Mouse (Mus musculus): Measurements from ENCODE around the gene Bmp10. TPM values are rescaled to one million over a fixed set of nuclear protein-coding genes. Genes with fewer than 3 reads are reported as not detected.
"Not testable (repeated sequence)": the region's sequence is repeated elsewhere in the genome, so short reads cannot be mapped to it uniquely, and the experiment has no call there.

The Bmp10 gene
- total RNA-seq, 2 experiments from 2014 or later = not detected

DNA sequence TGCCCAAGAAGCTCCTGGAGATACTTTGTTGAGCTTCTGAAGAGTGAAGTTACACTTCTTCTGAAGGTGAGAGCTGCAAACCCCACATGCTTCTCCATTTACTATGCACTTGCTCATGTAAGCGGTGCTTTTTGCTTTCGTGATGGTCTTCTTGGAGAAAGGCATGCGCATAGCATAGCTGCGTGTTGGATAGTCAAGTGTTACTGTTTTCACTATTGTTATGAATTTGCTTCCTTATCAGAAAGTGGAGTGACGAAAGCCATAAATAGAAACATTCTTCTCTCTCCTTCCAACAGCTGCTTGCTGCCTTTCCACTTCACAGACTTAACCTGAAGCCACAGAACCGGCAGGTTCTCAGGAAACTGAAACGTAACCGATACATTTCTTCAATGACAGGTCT, 8.0 kb downstream of the Bmp10 start:
- intact Hi-C loops (cut with DNase I) = no loop called here
- DNase-seq (ENCODE audit: low spot score in 2 of 2) = no peak

DNA sequence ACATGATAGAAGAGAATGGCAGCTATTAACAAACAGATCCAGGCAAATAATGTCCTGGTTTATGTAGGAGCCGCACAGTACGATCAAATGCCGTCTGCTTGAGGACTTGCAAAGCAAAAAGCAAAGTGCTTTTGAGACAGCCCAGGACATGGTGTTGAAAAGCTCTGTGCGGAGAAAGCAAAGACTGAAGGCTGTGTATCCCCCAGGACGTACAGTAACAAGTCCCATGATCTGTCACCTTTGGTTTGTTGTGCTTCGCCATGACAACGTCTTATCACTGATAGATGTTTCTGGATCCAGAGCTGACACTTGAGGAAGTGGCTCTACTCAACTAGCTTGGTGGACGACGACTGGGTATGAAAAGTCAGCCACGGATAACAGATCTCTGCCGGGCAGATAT, 14.5 kb downstream of the Bmp10 start:
- DNase-seq (ENCODE audit: low spot score in 2 of 2) = no peak
- intact Hi-C loops (cut with DNase I) = no loop called here

DNA sequence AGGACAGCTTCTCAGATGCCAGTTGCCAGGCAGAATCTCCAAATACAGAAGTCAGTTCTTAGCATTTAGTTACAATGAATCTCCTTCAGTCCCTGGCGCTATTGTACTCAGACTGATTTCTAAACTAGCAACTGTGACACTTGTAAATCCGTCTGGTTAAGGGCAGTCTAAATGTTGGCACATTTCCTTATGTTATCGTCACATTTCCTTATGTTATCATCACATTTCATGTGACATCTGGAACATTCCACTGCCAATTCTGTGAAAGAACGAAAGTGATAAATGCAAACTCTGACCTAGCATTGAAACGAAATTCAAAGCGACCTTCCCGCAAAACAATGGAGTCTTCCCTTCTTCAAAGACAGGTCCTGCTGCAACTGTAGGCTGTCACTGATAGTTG, 16.4 kb downstream of the Bmp10 start:
- DNase-seq (ENCODE audit: low spot score in 2 of 2) = no peak
- intact Hi-C loops (cut with DNase I) = loop anchor here (5.0 kb wide), 1 partner anchor 48 kb away; no protein-coding TSS in a partner anchor

DNA sequence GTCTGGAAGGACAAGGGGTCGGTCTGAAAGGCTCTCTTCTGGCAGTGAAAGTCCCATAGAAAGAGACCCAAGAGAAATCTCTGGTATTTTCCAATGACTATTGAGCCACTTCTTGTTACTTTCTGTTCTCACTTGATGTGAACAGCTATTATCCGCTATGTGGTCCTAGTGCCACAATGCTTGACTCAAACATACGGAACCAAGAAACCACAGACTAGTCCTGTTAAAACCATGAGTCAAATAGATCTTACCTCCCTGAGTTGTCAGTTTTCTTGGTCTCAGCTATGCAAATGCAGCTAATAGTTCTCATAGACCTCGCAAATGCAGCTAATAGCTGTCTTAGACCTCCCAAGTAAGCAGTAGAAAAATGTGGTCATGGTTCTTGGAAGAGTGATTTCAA, 18.4 kb downstream of the Bmp10 start:
- intact Hi-C loops (cut with DNase I) = loop anchor here (5.0 kb wide), 1 partner anchor 50 kb away; no protein-coding TSS in a partner anchor
- no peak for DNase-seq (ENCODE audit: low spot score in 2 of 2)

DNA sequence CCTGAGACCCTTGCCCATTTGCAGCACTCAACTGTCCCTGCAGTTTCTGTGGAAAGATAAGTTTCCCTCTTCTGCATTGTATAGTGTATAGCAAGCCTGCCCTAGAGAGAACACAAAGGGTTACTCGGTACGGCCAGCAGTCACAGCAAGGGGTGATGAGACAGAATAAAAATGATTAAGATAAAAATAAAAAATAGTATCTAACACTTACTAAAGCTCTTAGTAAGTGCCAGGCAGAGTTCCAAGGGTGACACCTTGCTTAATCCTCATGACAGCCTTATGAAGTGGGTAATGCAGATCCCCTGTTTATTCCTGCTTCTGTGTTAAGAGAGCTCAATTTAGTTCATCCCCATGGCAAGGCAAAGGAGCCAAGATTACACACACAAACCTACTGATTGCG, 20.7 kb downstream of the Bmp10 start:
- intact Hi-C loops (cut with DNase I) = loop anchor here (5.0 kb wide), 1 partner anchor 52 kb away; no protein-coding TSS in a partner anchor
- DNase-seq (ENCODE audit: low spot score in 2 of 2) = no peak

DNA sequence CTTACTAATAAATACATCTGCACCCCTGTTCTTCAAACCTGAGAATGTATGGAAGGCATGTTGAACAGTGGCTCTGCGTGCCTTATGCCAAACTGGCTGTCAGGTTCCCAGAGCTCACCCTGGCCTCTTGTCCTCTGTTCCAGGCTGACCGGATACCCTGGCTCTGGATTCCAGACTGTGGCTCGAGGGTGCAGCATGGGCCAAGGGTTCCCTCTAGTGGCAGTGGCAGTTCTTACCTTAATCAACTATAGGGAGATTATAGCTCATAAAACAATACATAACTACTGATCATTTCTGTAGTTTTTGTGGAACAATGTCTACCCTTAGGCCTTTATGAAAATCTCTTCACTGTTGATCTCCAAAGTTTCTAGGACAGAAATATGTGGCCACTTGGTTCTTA, 22.2 kb downstream of the Bmp10 start:
- DNase-seq (ENCODE audit: low spot score in 2 of 2) = peak in 1 of 2 experiments; percentile 31
- intact Hi-C loops (cut with DNase I) = no loop called here

DNA sequence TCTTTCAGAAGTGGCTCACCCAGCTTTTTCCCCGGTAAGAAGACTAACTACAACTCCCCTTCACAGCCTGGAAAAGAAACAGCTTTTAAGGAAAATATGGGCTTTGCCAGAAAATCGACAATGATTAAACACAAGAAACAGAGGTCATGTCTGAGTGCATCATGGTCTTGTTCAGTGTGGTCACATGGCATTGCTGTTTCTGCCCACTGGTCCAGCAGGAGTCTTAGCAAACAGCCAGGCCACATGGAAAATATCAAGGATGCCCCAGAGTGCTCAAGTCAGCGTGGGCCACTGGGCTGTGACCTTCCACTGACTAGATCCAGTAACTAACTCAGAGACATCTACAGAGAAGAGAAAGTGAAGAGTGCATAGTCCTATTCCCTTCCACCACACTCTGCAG, 23.0 kb downstream of the Bmp10 start:
- intact Hi-C loops (cut with DNase I) = no loop called here
- DNase-seq (ENCODE audit: low spot score in 2 of 2) = no peak

DNA sequence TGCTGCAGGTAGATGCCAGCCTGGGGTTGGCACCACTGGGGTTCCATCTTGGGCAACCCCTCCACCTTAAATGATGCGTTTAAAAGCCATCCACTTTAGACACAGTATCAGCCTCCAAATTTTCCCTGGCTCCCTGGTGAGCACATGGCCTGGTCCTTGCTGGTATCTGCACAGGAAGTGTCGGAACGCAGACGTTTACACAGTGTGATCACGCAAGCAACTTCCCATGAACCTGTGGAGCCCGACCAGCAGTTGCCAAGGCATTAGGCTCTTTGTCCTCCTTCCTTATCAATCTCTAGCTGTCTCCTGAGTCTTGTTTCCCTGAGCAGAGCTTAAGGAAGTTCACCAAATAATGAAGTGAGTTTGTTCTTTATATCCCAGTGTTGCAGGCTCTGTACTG, 26.7 kb downstream of the Bmp10 start:
- intact Hi-C loops (cut with DNase I) = no loop called here
- DNase-seq (ENCODE audit: low spot score in 2 of 2) = no peak

DNA sequence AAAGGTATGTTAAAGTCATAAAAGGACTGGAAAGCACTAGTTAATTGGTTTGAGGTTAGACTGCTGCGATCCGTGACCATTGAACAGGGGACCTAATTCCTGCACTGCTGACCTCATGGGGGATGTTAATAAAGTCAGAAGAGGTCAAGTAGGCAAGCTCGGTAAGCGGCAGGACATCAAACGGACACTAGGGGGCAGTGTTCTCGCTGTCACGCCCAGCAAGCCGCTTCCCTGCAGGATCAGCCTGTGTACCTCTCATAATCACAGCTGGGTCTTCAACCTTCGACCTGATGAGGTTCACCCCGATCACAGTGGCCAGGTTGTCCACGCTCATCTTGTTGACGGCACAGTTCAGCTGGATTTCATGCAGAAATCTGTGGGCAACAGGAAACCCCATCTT, 37.4 kb downstream of the Bmp10 start:
- peak; percentile 43 to 62 for DNase-seq (ENCODE audit: low spot score in 2 of 2)
- intact Hi-C loops (cut with DNase I) = loop anchor here (5.0 kb wide), 1 partner anchor 46 kb away; no protein-coding TSS in a partner anchor

DNA sequence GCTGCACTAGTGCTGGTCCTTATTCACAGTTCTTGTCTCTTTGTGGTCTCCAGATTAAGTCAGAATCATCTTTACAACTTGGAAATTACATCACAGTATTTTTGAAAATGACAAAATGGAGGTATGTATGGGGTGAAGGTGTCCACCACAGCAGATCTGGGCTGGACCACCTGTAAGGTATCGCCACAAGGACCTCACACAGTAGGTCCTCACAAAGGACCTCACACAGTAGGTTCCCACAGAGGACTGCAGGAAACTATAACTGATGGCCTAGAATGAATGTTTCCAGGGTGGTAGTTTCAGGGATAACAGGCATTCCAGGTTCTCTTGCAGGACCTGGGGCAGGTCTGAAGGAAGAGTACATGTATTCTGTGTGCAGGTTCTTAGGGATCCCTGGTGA, 38.6 kb downstream of the Bmp10 start:
- intact Hi-C loops (cut with DNase I) = loop anchor here (5.0 kb wide), 1 partner anchor 45 kb away; no protein-coding TSS in a partner anchor
- DNase-seq (ENCODE audit: low spot score in 2 of 2) = no peak

DNA sequence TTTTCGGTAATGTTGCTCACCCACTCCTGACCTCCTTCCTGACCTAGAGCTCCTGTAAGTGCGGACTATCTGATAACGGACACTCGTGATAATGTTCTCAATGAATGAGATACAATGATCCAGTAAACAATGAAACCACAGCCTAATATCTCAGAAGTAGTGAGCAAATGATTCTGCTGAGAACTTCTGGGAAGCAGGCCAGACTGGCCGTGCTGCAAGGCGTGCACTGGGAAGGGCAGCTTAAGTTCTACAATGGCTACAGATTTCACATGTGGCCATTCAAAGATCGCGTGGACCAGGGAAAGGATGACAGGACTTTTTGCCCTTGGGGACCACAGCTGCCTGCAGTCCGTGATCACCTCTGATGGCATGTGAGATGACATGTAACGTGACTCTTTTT, 39.6 kb downstream of the Bmp10 start:
- no peak for DNase-seq (ENCODE audit: low spot score in 2 of 2)
- intact Hi-C loops (cut with DNase I) = loop anchor here (5.0 kb wide), 1 partner anchor 44 kb away; no protein-coding TSS in a partner anchor

DNA sequence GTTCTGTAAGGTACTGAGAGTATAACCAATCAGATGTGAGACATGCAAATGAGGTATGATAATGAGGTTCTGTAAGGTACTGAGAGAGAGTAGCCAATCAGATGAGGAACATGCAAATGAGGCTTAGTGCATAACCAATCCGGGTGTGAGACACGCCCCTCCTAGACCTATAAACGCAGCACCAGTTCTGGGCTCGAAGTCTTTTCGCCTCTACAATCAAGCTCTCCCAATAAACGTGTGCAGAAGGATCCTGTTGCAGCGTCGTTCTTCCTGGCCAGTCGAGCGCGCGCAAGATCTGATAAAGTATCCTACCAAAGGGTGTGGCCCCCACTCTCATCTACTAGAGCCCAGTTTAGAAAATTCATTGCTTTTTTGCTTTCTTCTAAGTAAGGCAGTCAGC, 41.3 kb downstream of the Bmp10 start:
- DNase-seq (ENCODE audit: low spot score in 2 of 2); intact Hi-C loops (cut with DNase I): not testable (repeated sequence)

DNA sequence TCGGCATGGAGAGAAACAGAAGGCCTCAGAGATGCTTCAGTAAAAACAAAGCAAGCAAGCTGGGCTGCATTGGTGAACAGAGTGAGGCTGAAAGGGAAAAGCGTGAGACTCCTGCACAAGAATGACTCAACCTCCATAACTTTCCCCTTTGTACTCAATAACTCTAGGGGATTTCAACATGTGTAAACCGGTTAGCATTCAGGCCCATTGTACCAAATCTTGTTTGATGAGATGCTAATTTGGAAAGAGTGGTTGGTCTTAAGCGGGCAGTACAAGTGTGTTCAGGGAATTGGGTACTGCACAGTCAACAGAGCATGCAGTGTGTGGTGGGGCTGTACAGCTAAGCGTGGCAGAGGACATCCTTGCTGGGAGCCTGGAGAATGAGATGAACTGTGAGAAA, 46.4 kb downstream of the Bmp10 start:
- DNase-seq (ENCODE audit: low spot score in 2 of 2) = no peak
- intact Hi-C loops (cut with DNase I) = no loop called here

DNA sequence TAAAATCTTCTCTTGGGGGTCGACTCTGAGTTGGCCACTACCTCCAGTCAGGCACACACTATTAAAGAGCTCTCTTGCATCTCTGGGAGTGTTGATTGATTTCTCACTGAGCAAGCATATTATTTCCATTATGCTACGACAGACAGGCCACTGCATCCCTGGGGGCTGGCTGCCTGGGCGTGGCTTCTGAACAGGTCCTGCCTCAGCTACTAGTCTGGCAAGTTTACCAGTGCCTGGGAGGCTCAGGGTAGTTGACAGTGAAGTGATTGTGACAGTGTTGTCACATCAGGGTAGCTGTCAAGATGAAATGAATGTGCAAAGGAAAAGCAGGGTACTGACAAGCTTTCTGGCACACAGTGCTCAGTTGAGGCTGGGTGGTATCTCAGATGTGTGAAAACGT, 50.1 kb downstream of the Bmp10 start:
- intact Hi-C loops (cut with DNase I) = no loop called here
- DNase-seq (ENCODE audit: low spot score in 2 of 2) = no peak

DNA sequence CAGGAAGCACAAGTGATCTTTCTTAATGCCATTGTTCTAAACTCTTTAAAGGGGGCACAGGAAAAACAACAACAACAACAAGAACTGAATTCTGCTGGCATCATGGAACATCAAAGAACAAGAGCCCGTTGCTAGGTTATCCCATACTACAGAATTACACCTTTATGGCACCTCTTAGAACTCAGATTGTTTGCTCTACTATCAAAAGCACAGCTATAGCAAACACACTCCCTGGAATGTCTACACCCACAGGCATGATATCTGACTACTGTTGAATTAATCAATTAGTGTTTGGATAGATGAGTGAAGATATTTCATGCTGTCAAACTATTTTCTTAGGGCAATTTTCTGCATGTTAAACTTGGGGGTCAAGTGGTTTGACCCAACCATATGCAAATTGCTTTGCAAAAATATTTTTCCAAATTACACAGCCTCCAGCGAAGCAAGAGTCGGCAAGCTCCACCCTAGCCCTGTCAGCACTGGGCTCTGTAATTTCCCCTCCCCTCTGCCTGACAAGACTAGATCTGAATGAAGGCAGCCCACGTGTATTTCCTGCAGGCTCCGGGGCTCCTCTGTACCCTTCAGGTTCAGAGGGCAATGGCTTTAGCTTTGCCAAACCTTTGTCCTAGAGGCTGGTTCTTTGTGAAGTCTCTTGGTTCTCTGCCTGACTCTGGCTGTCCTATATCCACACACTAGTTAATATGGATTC, 50.7 kb downstream of the Bmp10 start:
- no peak for DNase-seq (ENCODE audit: low spot score in 2 of 2)
- intact Hi-C loops (cut with DNase I) = no loop called here

DNA sequence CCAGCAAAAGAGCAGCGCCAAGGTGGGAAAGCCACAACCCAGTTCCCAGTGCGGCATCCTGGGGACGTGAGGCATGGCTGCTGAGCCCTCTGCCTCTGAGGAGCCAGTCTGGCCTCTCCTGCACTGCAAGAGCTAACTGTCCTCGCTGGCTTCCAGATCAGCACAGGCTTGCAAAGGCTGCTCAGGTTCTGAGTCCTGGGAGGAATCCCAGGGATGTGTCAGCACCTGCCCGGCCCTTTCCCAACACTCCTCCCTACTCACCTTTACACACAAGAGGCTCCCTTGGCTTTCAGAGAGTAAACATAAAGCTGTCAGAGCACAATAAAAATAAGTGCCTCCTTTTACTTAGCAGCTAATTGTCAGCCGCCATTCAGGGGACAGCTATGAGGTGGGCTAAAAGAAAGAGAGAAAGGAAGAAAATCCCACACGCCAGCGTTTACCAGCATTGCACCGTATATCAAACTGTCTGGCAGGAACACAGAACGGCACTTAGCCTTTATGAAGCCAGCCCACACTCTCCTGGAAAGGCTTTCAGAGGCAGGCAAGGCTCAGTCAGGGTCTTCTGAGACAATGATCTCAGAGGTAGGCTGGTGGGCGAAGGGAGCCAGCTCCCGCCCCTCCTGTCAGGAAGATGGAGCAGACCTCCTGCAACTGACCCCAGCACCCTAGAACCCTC, 54.6 kb downstream of the Bmp10 start:
- DNase-seq (ENCODE audit: low spot score in 2 of 2) = no peak
- intact Hi-C loops (cut with DNase I) = no loop called here

DNA sequence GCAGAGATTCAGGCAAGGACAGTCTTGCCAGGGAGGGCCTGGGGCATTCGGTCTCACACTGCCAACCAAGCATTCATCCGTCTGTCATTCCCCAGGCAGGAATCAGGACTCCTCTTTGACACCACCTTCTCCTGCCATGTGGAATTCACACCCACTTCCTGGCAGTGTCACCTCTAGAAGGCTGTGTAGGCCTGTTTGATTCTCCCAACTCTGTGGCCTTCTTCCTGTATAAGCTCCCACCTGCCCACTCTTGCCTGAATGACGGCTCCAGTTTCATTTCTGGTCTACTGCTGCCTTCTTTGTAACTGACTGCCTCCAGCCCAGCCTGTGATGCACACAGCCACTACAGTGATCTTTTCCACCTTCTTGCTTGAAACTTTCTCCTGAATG, 55.1 kb downstream of the Bmp10 start:
- intact Hi-C loops (cut with DNase I) = no loop called here
- DNase-seq (ENCODE audit: low spot score in 2 of 2) = no peak

DNA sequence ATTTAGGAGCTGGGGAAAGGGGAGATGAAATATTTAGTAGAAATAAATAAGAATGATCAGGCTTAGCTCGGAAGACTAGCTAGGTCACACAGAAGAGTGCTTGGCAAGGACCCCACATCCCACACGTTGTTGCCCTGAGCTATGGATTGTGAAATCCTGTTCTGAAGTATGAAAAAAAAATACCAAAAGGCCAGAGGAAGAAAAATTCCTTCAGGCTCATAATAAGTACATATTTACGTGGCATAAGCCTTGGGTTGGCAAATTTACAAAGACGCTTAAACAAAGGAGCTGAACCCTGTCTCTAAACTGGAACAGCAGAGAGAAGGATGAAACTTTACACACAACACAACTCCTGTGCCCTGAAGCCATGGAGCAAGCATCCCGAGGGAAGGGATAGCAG, 56.0 kb downstream of the Bmp10 start:
- intact Hi-C loops (cut with DNase I) = no loop called here
- DNase-seq (ENCODE audit: low spot score in 2 of 2) = no peak
